Mouse (Mus musculus) heart, embryonic 14.5 days (tissue): Measurements from ENCODE around the gene 1700023F06Rik. TPM values are rescaled to one million over a fixed set of nuclear protein-coding genes. Genes with fewer than 3 reads are reported as not detected.
A peak's percentile ranks its signal among the peaks of the same experiment; 100 is the strongest.

Experiments used
- ATAC-seq: fragments of 200-750 bp; cut with Nextera tagmentation; 2 replicates; pipeline ENCODE4 v1.8.0; 2017; ENCODE audit warnings: low read depth, moderate TSS enrichment; ENCODE audit not compliant: insufficient number of reproducible peaks, insufficient read depth, low FRiP score
- H3K27ac ChIP-seq, 2 experiments: fragments of 200-500 bp in 1 of 2; fragments of 300-500 bp in 1 of 2; sonication (generic) in 1 of 2; replicated peaks in 1 of 2; 2 replicates each; pipeline ENCODE4 v1.5.1; 2012 to 2014; ENCODE audit warnings: low read depth in 2 of 2, low read length in 2 of 2, control low read depth in 1 of 2, mild to moderate bottlenecking in 1 of 2, mixed read lengths in 1 of 2; ENCODE audit not compliant: control insufficient read depth in 1 of 2, insufficient read depth in 1 of 2
- H3K27me3 ChIP-seq: fragments of 300-500 bp; sonication (generic); 2 replicates; pipeline ENCODE4 v1.6.1; 2014; ENCODE audit warnings: mild to moderate bottlenecking, low read length, control low read depth; ENCODE audit not compliant: control insufficient read depth, insufficient read depth
- H3K36me3 ChIP-seq: fragments of 300-500 bp; sonication (generic); 2 replicates; pipeline ENCODE4 v1.6.1; 2014; ENCODE audit warnings: mild to moderate bottlenecking, control low read depth, low read length, mixed read lengths; ENCODE audit not compliant: control insufficient read depth, insufficient read depth
- H3K4me1 ChIP-seq, 2 experiments: fragments of 200-500 bp in 1 of 2; fragments of 300-500 bp in 1 of 2; sonication (generic) in 1 of 2; 2 replicates each; pipeline ENCODE4 v1.6.1; 2012 to 2014; ENCODE audit warnings: low read length in 2 of 2, control low read depth in 1 of 2, mixed read lengths in 1 of 2; ENCODE audit not compliant: control insufficient read depth in 2 of 2, insufficient read depth in 2 of 2
- H3K4me2 ChIP-seq: fragments of 300-500 bp; sonication (generic); 2 replicates; pipeline ENCODE4 v1.6.1; 2014; ENCODE audit warnings: mild to moderate bottlenecking, low read length
- H3K4me3 ChIP-seq, 2 experiments: fragments of 200-500 bp in 1 of 2; fragments of 300-500 bp in 1 of 2; sonication (generic) in 1 of 2; 2 replicates each; pipeline ENCODE4 v1.5.1; 2012 to 2014; ENCODE audit warnings: low read length in 2 of 2, mild to moderate bottlenecking in 2 of 2, control low read depth in 1 of 2, low read depth in 1 of 2, moderate library complexity in 1 of 2; ENCODE audit not compliant: control insufficient read depth in 1 of 2, insufficient read depth in 1 of 2
- H3K9ac ChIP-seq: fragments of 300-500 bp; sonication (generic); 2 replicates; pipeline ENCODE4 v1.6.1; 2014; ENCODE audit warnings: mild to moderate bottlenecking, low read length
- H3K9me3 ChIP-seq: fragments of 300-500 bp; sonication (generic); 2 replicates; pipeline ENCODE4 v1.6.1; 2016; ENCODE audit warnings: low read length, control low read depth; ENCODE audit not compliant: control insufficient read depth
- WGBS: fragments of 180-500 bp; shearing (Covaris S2); extraction: QIAGEN DNeasy Blood & Tissue Kit; methylation state at CpG from one replicate; pipeline ENCODE4 v1.1.7; 2014; 5-methylcytosine and 5-hydroxymethylcytosine counted together
- polyA plus RNA-seq: library from polyadenylated mRNA; unstranded; fragments of >200 nt; fragmentation: Nextera tagmentation; extraction: Ambion mirVana; gene quantifications from 2 replicates; pipeline ENCODE4 v1.2.1, GENCODE M21; 2014

1700023F06Rik gene
- polyA plus RNA-seq, 1 experiment from 2014 or later: 0.30 TPM

- Histone ChIP-seq H3K36me3 (no peaks in the 10 kb centered on the region), H3K4me3 (no peak overlapping the region), H3K4me2 (no peak overlapping the region), H3K27ac (no peak overlapping the region), H3K9me3 (0 out of 2 replicates have a peak, but pooled peaks cover 2% of the 10 kb centered on the region), H3K9ac (no peak overlapping the region), H3K27me3 (no peaks in the 10 kb centered on the region), H3K4me1 (peaks cover 8 to 13% of the 10 kb centered on the region in 2 experiments; a peak in 3 of 4 replicates)
- 90% methylated on average over 5 of the region's 5 CpGs for WGBS
- ATAC-seq: no peak
Observed at GRCm38 (mm10) chr11:103162132-103162531, 46.2 kb downstream of the 1700023F06Rik start.

- Histone ChIP-seq H3K9ac (no peak overlapping the region), H3K4me3 (no peak overlapping the region), H3K4me2 (no peak overlapping the region), H3K4me1 (peaks cover 8 to 13% of the 10 kb centered on the region in 2 experiments; a peak in 3 of 4 replicates), H3K27ac (no peak overlapping the region), H3K27me3 (no peaks in the 10 kb centered on the region), H3K9me3 (0 out of 2 replicates have a peak, but pooled peaks cover 2% of the 10 kb centered on the region), H3K36me3 (no peaks in the 10 kb centered on the region)
- no peak for ATAC-seq
- WGBS: 71% methylated on average over 7 of the region's 7 CpGs
Observed at GRCm38 (mm10) chr11:103161449-103161848, 46.9 kb downstream of the 1700023F06Rik start.

GRCm38 (mm10) chr11:103160738-103161137 is 47.6 kb downstream of the 1700023F06Rik start:
- no peak overlapping the region for H3K4me3 ChIP-seq
- no peaks in the 10 kb centered on the region for H3K27me3 ChIP-seq
- H3K36me3 ChIP-seq: no peaks in the 10 kb centered on the region
- ATAC-seq: no peak
- no peaks in the 10 kb centered on the region for H3K9me3 ChIP-seq
- no peak overlapping the region for H3K27ac ChIP-seq
- no peak overlapping the region for H3K9ac ChIP-seq
- peaks cover 8 to 13% of the 10 kb centered on the region in 2 experiments; a peak in 3 of 4 replicates for H3K4me1 ChIP-seq
- WGBS: 87% methylated on average over 11 of the region's 11 CpGs
- H3K4me2 ChIP-seq: no peak overlapping the region

GRCm38 (mm10) chr11:103158621-103159478 is 49.5 kb downstream of the 1700023F06Rik start:
- Histone ChIP-seq H3K27me3 (no peaks in the 10 kb centered on the region), H3K4me2 (peak overlapping the region; percentile 71), H3K36me3 (no peaks in the 10 kb centered on the region), H3K9ac (peak overlapping the region; percentile 60), H3K4me1 (peaks cover 6 to 10% of the 10 kb centered on the region in 2 experiments; a peak in 2 of 4 replicates), H3K27ac (peak overlapping the region in 1 of 2 experiments; percentile 53; a peak in 2 of 4 replicates), H3K4me3 (peak overlapping the region; percentile 32 to 37), H3K9me3 (no peaks in the 10 kb centered on the region)
- 1% methylated on average over 25 of the region's 25 CpGs for WGBS
- ATAC-seq: peak; percentile 92

- Histone ChIP-seq H3K4me1 (peaks cover 2 to 4% of the 10 kb centered on the region in 2 experiments; a peak in 3 of 4 replicates), H3K9me3 (no peaks in the 10 kb centered on the region), H3K4me3 (no peak overlapping the region), H3K27ac (no peak overlapping the region), H3K9ac (no peak overlapping the region), H3K27me3 (no peaks in the 10 kb centered on the region), H3K36me3 (no peaks in the 10 kb centered on the region), H3K4me2 (no peak overlapping the region)
- ATAC-seq: no peak
- 88% methylated on average over 4 of the region's 4 CpGs for WGBS
Observed at GRCm38 (mm10) chr11:103149771-103150170, 58.6 kb downstream of the 1700023F06Rik start.

Other genes starting within 250 kb of the 1700023F06Rik start
- gene Nmt1, start 180.4 kb downstream of the 1700023F06Rik start, polyA plus RNA-seq: 47.8 and 51.7 TPM in 2 replicates
- 93.8 and 99.4 TPM in 2 replicates for gene Dcakd, start 180.2 kb downstream of the 1700023F06Rik start, polyA plus RNA-seq
- gene Plcd3, start 106.9 kb downstream of the 1700023F06Rik start, polyA plus RNA-seq: 6.9 and 7.4 TPM in 2 replicates
- gene Acbd4, start 106.9 kb downstream of the 1700023F06Rik start, polyA plus RNA-seq: 13.3 TPM in 2 replicates
- gene Hexim1, start 92.3 kb downstream of the 1700023F06Rik start, polyA plus RNA-seq: 3.4 and 3.7 TPM in 2 replicates
- 4.1 and 4.6 TPM in 2 replicates for gene Hexim2, start 76.1 kb downstream of the 1700023F06Rik start, polyA plus RNA-seq
- gene Fmnl1, start 37.5 kb downstream of the 1700023F06Rik start, polyA plus RNA-seq: 2.3 and 2.9 TPM in 2 replicates
- not detected in 2 replicates for gene Spata32, start 9.9 kb upstream of the 1700023F06Rik start, polyA plus RNA-seq
- gene Map3k14, start 58.9 kb upstream of the 1700023F06Rik start, polyA plus RNA-seq: 1.3 and 1.5 TPM in 2 replicates
- 5.6 and 6.5 TPM in 2 replicates for gene Arhgap27, start 155.1 kb upstream of the 1700023F06Rik start, polyA plus RNA-seq
- 6.3 and 6.5 TPM in 2 replicates for gene Plekhm1, start 204.1 kb upstream of the 1700023F06Rik start, polyA plus RNA-seq